Mouse (Mus musculus) CH12.LX (cell line): ENCODE results near the gene Adipor1.

Experiments
- CTCF ChIP-seq, 2 experiments: IDR thresholded peaks in 1 of 2; conservative IDR thresholded peaks in 1 of 2; 2 replicates each; pipeline ENCODE4 v1.5.1; 2011 to 2012; ENCODE audit warnings: low read depth in 2 of 2, low read length in 2 of 2, improper control_type of control experiment in 1 of 2, inconsistent platforms in 1 of 2, mild to moderate bottlenecking in 1 of 2, moderate library complexity in 1 of 2
- MEF2A ChIP-seq: IDR thresholded peaks from 2 replicates; pipeline ENCODE4 v1.6.1; 2014; ENCODE audit warnings: low read depth, mild to moderate bottlenecking, inconsistent platforms, low read length, improper control_type of control experiment, borderline replicate concordance
- POLR2A ChIP-seq: IDR thresholded peaks from 2 replicates; pipeline ENCODE4 v1.6.1; 2011; ENCODE audit warnings: low read depth, mild to moderate bottlenecking, improper control_type of control experiment, low read length

- TF ChIP-seq MEF2A (no peak), POLR2A (no peak), CTCF (conservative IDR thresholded peaks at IDR 0.05 in 1 of 2, IDR thresholded peaks at IDR 0.05 in 1 of 2; ENCODE audit: low read depth in 2 of 2, low read length in 2 of 2) (no peak)
These were observed 3.2 kb upstream of the Adipor1 start for GRCm38 (mm10) chr1:134411706-134412629.
